Mouse (Mus musculus) olfactory bulb, adult 2 months (tissue): ENCODE measurements around the gene Tars2. TPM values are rescaled to one million over a fixed set of nuclear protein-coding genes. Genes with fewer than 3 reads are reported as not detected.

Experiments
- H3K27ac ChIP-seq: fragments of 200-500 bp; 2 replicates; pipeline ENCODE4 v1.5.1; 2012; ENCODE audit warnings: low read depth, low read length; ENCODE audit not compliant: insufficient read depth
- H3K4me1 ChIP-seq: fragments of 200-500 bp; 2 replicates; pipeline ENCODE4 v1.6.1; 2012; ENCODE audit warnings: low read length; ENCODE audit not compliant: control insufficient read depth, insufficient read depth
- H3K4me3 ChIP-seq: fragments of 200-500 bp; 2 replicates; pipeline ENCODE4 v1.5.1; 2012; ENCODE audit warnings: mild to moderate bottlenecking, low read depth, low read length, moderate library complexity; ENCODE audit not compliant: insufficient read depth
- CTCF ChIP-seq: fragments of 200-500 bp; IDR thresholded peaks from 2 replicates; pipeline ENCODE4 v1.5.1; 2012; ENCODE audit warnings: low read depth, mild to moderate bottlenecking, low read length, moderate library complexity; ENCODE audit not compliant: insufficient read depth
- POLR2A ChIP-seq: fragments of 200-500 bp; IDR thresholded peaks from 2 replicates; pipeline ENCODE4 v1.6.1; 2012; ENCODE audit warnings: mild to moderate bottlenecking, low read depth, low read length, moderate library complexity; ENCODE audit not compliant: insufficient read depth
- WGBS: fragments of 180-500 bp; shearing (Covaris S2); methylation state at CpG from one replicate; pipeline ENCODE4 v1.1.7; 2018; 5-methylcytosine and 5-hydroxymethylcytosine counted together
- polyA plus RNA-seq: library from polyadenylated mRNA; stranded (reverse); fragments of >200 nt; gene quantifications from 2 replicates; pipeline ENCODE4 v1.2.4, GENCODE M21; 2012; ENCODE audit warnings: low replicate concordance; ENCODE audit not compliant: missing spikeins, insufficient read depth, insufficient read length

The Tars2 gene
- polyA plus RNA-seq, 1 experiment: not detected

- H3K4me1 ChIP-seq: no peaks in the 10 kb centered on the region
These were observed 34.1 kb downstream of the Tars2 start for GRCm38 (mm10) chr3:95725863-95726262.

GRCm38 (mm10) chr3:95722386-95722785, 37.6 kb downstream of the Tars2 start:
- Histone ChIP-seq H3K4me3 (no peak overlapping the region), H3K27ac (no peak overlapping the region), H3K4me1 (no peaks in the 10 kb centered on the region)
- WGBS: 88% methylated on average over 3 of the region's 3 CpGs
- TF ChIP-seq POLR2A (no peak), CTCF (no peak)

More at GRCm38 (mm10) chr3:95725863-95726262, 34.1 kb downstream of the Tars2 start:
- H3K4me3 ChIP-seq: no peak overlapping the region
- no peak overlapping the region for H3K27ac ChIP-seq
- TF ChIP-seq CTCF (no peak), POLR2A (no peak)
- WGBS: 81% methylated on average over 7 of the region's 7 CpGs

DNA sequence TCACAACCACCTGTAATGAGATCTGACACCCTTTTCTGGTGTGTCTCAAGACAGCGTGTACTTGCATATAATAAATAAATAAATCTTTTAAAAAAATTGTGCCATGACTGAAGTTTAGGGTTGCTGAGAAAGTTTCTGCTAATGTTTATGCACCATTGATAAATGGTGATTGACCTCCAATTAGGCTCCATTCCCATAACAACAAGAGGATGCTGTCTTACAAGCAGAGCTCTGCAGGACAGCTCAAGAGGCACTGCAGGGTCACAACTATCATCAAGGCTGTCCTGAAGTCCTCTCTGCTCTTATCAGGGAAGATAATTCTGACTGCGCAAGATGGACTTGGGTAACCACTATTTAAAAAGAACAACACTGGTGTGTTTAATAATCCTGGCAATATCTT, 41.9 kb downstream of the Tars2 start:
- no peak overlapping the region for H3K27ac ChIP-seq
- TF ChIP-seq CTCF (no peak), POLR2A (no peak)
- WGBS: 97% methylated on average over 2 of the region's 2 CpGs
- H3K4me3 ChIP-seq: no peak overlapping the region
- no peaks in the 10 kb centered on the region for H3K4me1 ChIP-seq

GRCm38 (mm10) chr3:95716075-95716474, 43.9 kb downstream of the Tars2 start:
- Histone ChIP-seq H3K27ac (no peak overlapping the region), H3K4me1 (no peaks in the 10 kb centered on the region), H3K4me3 (no peak overlapping the region)
- 74% methylated on average over 1 of the region's 1 CpGs for WGBS
- TF ChIP-seq POLR2A (no peak), CTCF (no peak)

DNA sequence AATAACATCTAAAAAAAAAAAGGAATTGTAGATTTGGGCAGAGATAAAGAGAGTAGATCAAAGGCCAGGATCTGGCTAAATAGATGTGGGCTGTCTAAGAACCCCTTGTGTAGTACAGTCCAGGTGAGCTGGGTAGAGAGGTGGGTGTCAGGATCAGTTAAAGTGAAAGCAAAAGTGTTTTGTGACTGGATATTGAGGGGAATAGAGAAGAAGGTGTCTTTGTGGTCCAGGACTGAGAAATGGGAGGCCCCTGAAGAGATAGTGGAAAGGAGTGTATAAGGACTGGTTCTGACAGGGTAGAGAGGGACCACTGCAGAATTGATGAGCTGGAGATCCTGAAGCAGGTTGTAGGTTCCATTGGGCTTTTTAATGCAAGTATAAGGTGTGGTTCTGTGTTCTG, 50.0 kb downstream of the Tars2 start:
- TF ChIP-seq POLR2A: no peak
- no peak for TF ChIP-seq CTCF
- H3K4me3 ChIP-seq: no peak overlapping the region
- H3K27ac ChIP-seq: no peak overlapping the region
- no peaks in the 10 kb centered on the region for H3K4me1 ChIP-seq

DNA sequence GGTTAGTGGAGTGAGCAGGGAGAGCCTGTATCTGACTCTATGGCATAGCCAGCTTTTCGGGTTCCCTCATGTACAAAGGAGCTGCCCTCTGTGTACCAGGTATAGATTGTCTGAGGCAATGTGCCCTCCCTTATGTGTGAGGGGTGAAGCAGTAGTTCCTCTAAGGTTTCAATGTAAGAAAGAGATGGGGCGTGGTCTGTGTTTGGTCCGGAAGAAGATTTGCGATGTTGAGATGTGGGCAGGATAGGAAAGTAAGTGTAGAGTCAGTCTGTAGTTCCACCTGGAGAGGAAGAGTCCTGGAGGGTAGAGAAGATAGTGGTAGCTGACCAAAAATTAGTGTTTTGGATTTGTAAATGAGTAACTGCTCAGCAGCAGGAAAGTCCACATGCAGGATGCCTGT, 51.0 kb downstream of the Tars2 start:
- no peak overlapping the region for H3K4me3 ChIP-seq
- TF ChIP-seq CTCF (no peak), POLR2A (no peak)
- WGBS: 93% methylated on average over 4 of the region's 4 CpGs

DNA sequence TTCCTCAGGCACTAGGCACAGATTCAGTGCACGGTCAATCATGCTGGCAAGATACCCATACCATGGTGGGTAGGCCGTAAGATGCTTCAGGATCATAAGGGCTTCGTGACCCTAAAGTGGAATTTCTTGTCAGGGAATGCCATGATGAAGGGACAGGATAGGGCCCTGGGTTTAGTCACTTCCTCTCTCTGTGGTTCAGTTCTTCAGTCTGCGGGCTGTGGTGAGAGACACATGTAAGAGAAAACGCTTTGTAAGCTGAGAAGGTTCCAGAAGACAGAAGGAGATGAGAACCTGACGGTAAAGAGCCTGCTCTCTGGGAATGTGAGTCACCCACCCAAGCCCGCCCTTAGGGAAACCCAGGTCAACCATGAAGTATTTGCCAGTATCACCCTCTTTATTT, 52.5 kb downstream of the Tars2 start:
- 91% methylated on average over 7 of the region's 7 CpGs for WGBS
- TF ChIP-seq POLR2A (no peak), CTCF (no peak)
- no peaks in the 10 kb centered on the region for H3K4me1 ChIP-seq
- no peak overlapping the region for H3K4me3 ChIP-seq
- H3K27ac ChIP-seq: no peak overlapping the region

More for the DNA sequence above, 51.0 kb downstream of the Tars2 start:
- no peaks in the 10 kb centered on the region for H3K4me1 ChIP-seq
- H3K27ac ChIP-seq: no peak overlapping the region

DNA sequence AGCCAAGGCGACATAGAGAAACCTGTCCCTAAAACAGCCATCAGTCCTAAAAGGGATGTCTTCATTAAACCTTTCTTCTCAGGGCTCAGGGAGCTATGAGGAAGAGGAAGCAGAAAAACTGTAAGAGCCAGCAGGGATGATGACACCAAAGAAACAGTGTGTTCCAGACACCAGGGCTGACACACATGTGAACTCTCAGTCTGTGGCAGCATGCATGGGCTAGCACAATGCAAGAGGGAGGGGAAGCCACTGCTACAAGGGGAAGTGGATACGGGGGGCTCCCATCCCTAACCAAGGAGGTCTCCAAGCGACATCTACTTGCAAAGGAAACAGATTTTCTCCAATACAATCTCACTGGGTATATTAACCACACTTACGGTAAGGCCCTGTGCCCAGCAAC, 53.7 kb downstream of the Tars2 start:
- no peak overlapping the region for H3K27ac ChIP-seq
- 94% methylated on average over 4 of the region's 4 CpGs for WGBS
- no peak overlapping the region for H3K4me3 ChIP-seq
- H3K4me1 ChIP-seq: peaks cover 6% of the 10 kb centered on the region
- no peak for TF ChIP-seq CTCF
- no peak for TF ChIP-seq POLR2A

- H3K27ac ChIP-seq: no peak overlapping the region
- TF ChIP-seq CTCF: no peak
- TF ChIP-seq POLR2A: no peak
- 92% methylated on average over 4 of the region's 4 CpGs for WGBS
- no peak overlapping the region for H3K4me3 ChIP-seq
- peaks cover 6% of the 10 kb centered on the region for H3K4me1 ChIP-seq
These were observed 55.4 kb downstream of the Tars2 start for GRCm38 (mm10) chr3:95704612-95705011.

- H3K4me3 ChIP-seq: no peak overlapping the region
- TF ChIP-seq CTCF (no peak), POLR2A (no peak)
- no peak overlapping the region for H3K27ac ChIP-seq
- peaks cover 6% of the 10 kb centered on the region for H3K4me1 ChIP-seq
- 97% methylated on average over 3 of the region's 3 CpGs for WGBS
These were observed 56.7 kb downstream of the Tars2 start for GRCm38 (mm10) chr3:95703276-95703675.

GRCm38 (mm10) chr3:95701877-95702540, 58.0 kb downstream of the Tars2 start:
- peak overlapping the region; percentile 21 for H3K4me3 ChIP-seq
- peaks cover 6% of the 10 kb centered on the region for H3K4me1 ChIP-seq
- peak overlapping the region; percentile 29; the same call in 1 of the 2 replicates for H3K27ac ChIP-seq
- TF ChIP-seq POLR2A (no peak), CTCF (no peak)
- 10% methylated on average over 24 of the region's 24 CpGs for WGBS
